Mouse (Mus musculus) heart, embryonic 15.5 days (tissue): ENCODE measurements around the gene Nfic. TPM values are rescaled to one million over a fixed set of nuclear protein-coding genes. Genes with fewer than 3 reads are reported as not detected.

ENCODE experiments used
- ATAC-seq: fragments of 200-750 bp; cut with Nextera tagmentation; replicated peaks from 2 replicates; pipeline ENCODE4 v1.8.0; 2017; ENCODE audit warnings: low read depth, moderate TSS enrichment; ENCODE audit not compliant: insufficient number of reproducible peaks, insufficient read depth, low FRiP score
- H3K27ac ChIP-seq: fragments of 300-500 bp; sonication (generic); 2 replicates; pipeline ENCODE4 v1.5.1; 2015; ENCODE audit warnings: mild to moderate bottlenecking, inconsistent platforms
- H3K27me3 ChIP-seq: fragments of 300-500 bp; sonication (generic); 2 replicates; pipeline ENCODE4 v1.6.1; 2015; ENCODE audit warnings: inconsistent platforms
- H3K36me3 ChIP-seq: fragments of 300-500 bp; sonication (generic); 2 replicates; pipeline ENCODE4 v1.6.1; 2015; ENCODE audit warnings: mild to moderate bottlenecking, inconsistent platforms
- H3K4me1 ChIP-seq: fragments of 300-500 bp; sonication (generic); replicated peaks from 2 replicates; pipeline ENCODE4 v1.6.1; 2015; ENCODE audit warnings: inconsistent platforms
- H3K4me2 ChIP-seq: fragments of 300-500 bp; sonication (generic); 2 replicates; pipeline ENCODE4 v1.6.1; 2015; ENCODE audit warnings: inconsistent platforms, mild to moderate bottlenecking, moderate library complexity
- H3K4me3 ChIP-seq: fragments of 300-500 bp; sonication (generic); 2 replicates; pipeline ENCODE4 v1.5.1; 2015; ENCODE audit warnings: mild to moderate bottlenecking, inconsistent platforms
- H3K9ac ChIP-seq: fragments of 300-500 bp; sonication (generic); 2 replicates; pipeline ENCODE4 v1.6.1; 2015; ENCODE audit warnings: mild to moderate bottlenecking, inconsistent platforms
- H3K9me3 ChIP-seq: fragments of 300-500 bp; sonication (generic); replicated peaks from 2 replicates; pipeline ENCODE4 v1.6.1; 2016; ENCODE audit warnings: inconsistent platforms
- WGBS: fragments of 180-500 bp; shearing (Covaris S2); methylation state at CpG from one replicate; pipeline ENCODE4 v1.1.7; 2015; ENCODE audit warnings: mixed read lengths; 5-methylcytosine and 5-hydroxymethylcytosine counted together
- polyA plus RNA-seq: library from polyadenylated mRNA; unstranded; fragments of >200 nt; fragmentation: Nextera tagmentation; extraction: Ambion mirVana; gene quantifications from 2 replicates; pipeline ENCODE4 v1.2.1, GENCODE M21; 2015

Gene Nfic
- polyA plus RNA-seq, 1 experiment from 2014 or later = 60.9 TPM

GRCm38 (mm10) chr10:81495616-81496263 lies 40.3 kb upstream of the Nfic start:
- 1% methylated on average over 40 of the region's 41 CpGs for WGBS

GRCm38 (mm10) chr10:81495151-81495550 lies 39.7 kb upstream of the Nfic start:
- 74% methylated on average over 6 of the region's 6 CpGs for WGBS
- Histone ChIP-seq H3K36me3 (peaks cover 31% of the 10 kb centered on the region), H3K4me1 (peaks cover 19% of the 10 kb centered on the region), H3K4me2 (peak overlapping the region; percentile 91), H3K4me3 (peak overlapping the region; percentile 79), H3K9ac (peak overlapping the region; percentile 88), H3K9me3 (no peaks in the 10 kb centered on the region), H3K27ac (no peak overlapping the region), H3K27me3 (no peaks in the 10 kb centered on the region)
- no peak for ATAC-seq

More at GRCm38 (mm10) chr10:81495616-81496263, 40.3 kb upstream of the Nfic start:
- peak; percentile 14 for ATAC-seq
- peaks cover 19% of the 10 kb centered on the region for H3K4me1 ChIP-seq
- no peaks in the 10 kb centered on the region for H3K27me3 ChIP-seq
- H3K27ac ChIP-seq = peak overlapping the region; percentile 50
- H3K4me2 ChIP-seq = peak overlapping the region; percentile 91
- peaks cover 25% of the 10 kb centered on the region for H3K36me3 ChIP-seq
- H3K9me3 ChIP-seq = no peaks in the 10 kb centered on the region
- H3K9ac ChIP-seq = peak overlapping the region; percentile 88
- H3K4me3 ChIP-seq = peak overlapping the region; percentile 79

GRCm38 (mm10) chr10:81494260-81495041 lies 39.0 kb upstream of the Nfic start:
- peak overlapping the region; percentile 79 for H3K4me3 ChIP-seq
- H3K4me2 ChIP-seq = peak overlapping the region; percentile 91; the same call in 1 of the 2 replicates
- ATAC-seq = no peak

GRCm38 (mm10) chr10:81493601-81494220 lies 38.3 kb upstream of the Nfic start:
- Histone ChIP-seq H3K9me3 (no peaks in the 10 kb centered on the region), H3K36me3 (peaks cover 43% of the 10 kb centered on the region), H3K4me1 (peaks cover 22% of the 10 kb centered on the region), H3K27me3 (no peaks in the 10 kb centered on the region), H3K4me2 (no peak overlapping the region), H3K4me3 (no peak overlapping the region), H3K9ac (0 out of 2 replicates have a peak overlapping the region, but pooled peaks have one; percentile 8), H3K27ac (no peak overlapping the region)
- 78% methylated on average over 8 of the region's 8 CpGs for WGBS
- ATAC-seq = no peak

More at GRCm38 (mm10) chr10:81494260-81495041, 39.0 kb upstream of the Nfic start:
- Histone ChIP-seq H3K27ac (no peak overlapping the region), H3K36me3 (peaks cover 38% of the 10 kb centered on the region), H3K9me3 (no peaks in the 10 kb centered on the region), H3K4me1 (peaks cover 19% of the 10 kb centered on the region), H3K9ac (no peak overlapping the region), H3K27me3 (no peaks in the 10 kb centered on the region)
- WGBS = 83% methylated on average over 11 of the region's 11 CpGs

- Histone ChIP-seq H3K27me3 (no peaks in the 10 kb centered on the region), H3K27ac (no peak overlapping the region), H3K4me2 (no peak overlapping the region), H3K4me3 (no peak overlapping the region), H3K4me1 (peaks cover 31% of the 10 kb centered on the region), H3K9me3 (no peaks in the 10 kb centered on the region), H3K9ac (no peak overlapping the region), H3K36me3 (peaks cover 52% of the 10 kb centered on the region)
- ATAC-seq = no peak
- 85% methylated on average over 11 of the region's 11 CpGs for WGBS
Observed at GRCm38 (mm10) chr10:81492606-81493240, 37.3 kb upstream of the Nfic start.

- Histone ChIP-seq H3K4me1 (peaks cover 35% of the 10 kb centered on the region), H3K9me3 (no peaks in the 10 kb centered on the region), H3K27me3 (no peaks in the 10 kb centered on the region), H3K9ac (no peak overlapping the region), H3K4me2 (no peak overlapping the region), H3K4me3 (no peak overlapping the region), H3K36me3 (peaks cover 66% of the 10 kb centered on the region), H3K27ac (no peak overlapping the region)
- no peak for ATAC-seq
- 89% methylated on average over 9 of the region's 9 CpGs for WGBS
Observed at GRCm38 (mm10) chr10:81491018-81491417, 35.6 kb upstream of the Nfic start.

- no peak overlapping the region for H3K9ac ChIP-seq
- H3K4me1 ChIP-seq = peaks cover 28% of the 10 kb centered on the region
- no peaks in the 10 kb centered on the region for H3K9me3 ChIP-seq
- 83% methylated on average over 14 of the region's 14 CpGs for WGBS
- H3K4me2 ChIP-seq = no peak overlapping the region
- no peak overlapping the region for H3K4me3 ChIP-seq
- no peaks in the 10 kb centered on the region for H3K27me3 ChIP-seq
- no peak overlapping the region for H3K27ac ChIP-seq
- no peak for ATAC-seq
- H3K36me3 ChIP-seq = peaks cover 66% of the 10 kb centered on the region
Observed at GRCm38 (mm10) chr10:81489941-81490340, 34.5 kb upstream of the Nfic start.

GRCm38 (mm10) chr10:81488081-81488480 lies 32.6 kb upstream of the Nfic start:
- peak overlapping the region; percentile 71 for H3K27ac ChIP-seq
- H3K9ac ChIP-seq = no peak overlapping the region
- H3K27me3 ChIP-seq = no peaks in the 10 kb centered on the region
- peaks cover 64% of the 10 kb centered on the region for H3K36me3 ChIP-seq
- H3K4me3 ChIP-seq = no peak overlapping the region
- peaks cover 16% of the 10 kb centered on the region for H3K4me1 ChIP-seq
- ATAC-seq = peak; percentile 43; the same call in 1 of the 2 replicates
- no peaks in the 10 kb centered on the region for H3K9me3 ChIP-seq
- WGBS = 56% methylated on average over 11 of the region's 11 CpGs
- H3K4me2 ChIP-seq = no peak overlapping the region

- no peak overlapping the region for H3K4me3 ChIP-seq
- H3K27ac ChIP-seq = no peak overlapping the region
- no peak overlapping the region for H3K9ac ChIP-seq
- H3K36me3 ChIP-seq = peaks cover 49% of the 10 kb centered on the region
- peaks cover 26% of the 10 kb centered on the region for H3K4me1 ChIP-seq
- H3K9me3 ChIP-seq = no peaks in the 10 kb centered on the region
- no peak for ATAC-seq
- 94% methylated on average over 10 of the region's 10 CpGs for WGBS
- H3K27me3 ChIP-seq = peaks cover 13% of the 10 kb centered on the region
- H3K4me2 ChIP-seq = no peak overlapping the region
Observed at GRCm38 (mm10) chr10:81486496-81486895, 31.1 kb upstream of the Nfic start.

- no peak overlapping the region for H3K4me2 ChIP-seq
- no peak overlapping the region for H3K27ac ChIP-seq
- peaks cover 22% of the 10 kb centered on the region for H3K27me3 ChIP-seq
- no peak overlapping the region for H3K4me3 ChIP-seq
- H3K4me1 ChIP-seq = peaks cover 26% of the 10 kb centered on the region
- peaks cover 39% of the 10 kb centered on the region for H3K36me3 ChIP-seq
- H3K9ac ChIP-seq = no peak overlapping the region
- 57% methylated on average over 7 of the region's 7 CpGs for WGBS
- no peak for ATAC-seq
- H3K9me3 ChIP-seq = no peaks in the 10 kb centered on the region
Observed at GRCm38 (mm10) chr10:81485479-81486018, 30.1 kb upstream of the Nfic start.

GRCm38 (mm10) chr10:81485060-81485449 lies 29.6 kb upstream of the Nfic start:
- no peak overlapping the region for H3K27ac ChIP-seq
- WGBS = 21% methylated on average over 2 of the region's 2 CpGs
- no peaks in the 10 kb centered on the region for H3K9me3 ChIP-seq
- peaks cover 34% of the 10 kb centered on the region for H3K36me3 ChIP-seq
- peaks cover 26% of the 10 kb centered on the region for H3K4me1 ChIP-seq
- ATAC-seq = no peak
- H3K27me3 ChIP-seq = peaks cover 27% of the 10 kb centered on the region
- H3K9ac ChIP-seq = no peak overlapping the region
- H3K4me2 ChIP-seq = no peak overlapping the region
- no peak overlapping the region for H3K4me3 ChIP-seq
